Mouse (Mus musculus): ENCODE measurements around the gene Prkag3. TPM values are rescaled to one million over a fixed set of nuclear protein-coding genes. Genes with fewer than 3 reads are reported as not detected.
A peak's percentile ranks its signal among the peaks of the same experiment; 100 is the strongest.

Prkag3 gene
- polyA plus RNA-seq, 1 experiment from 2014 or later: not detected

- no peaks in the 10 kb centered on the region; the same call in 1 of the 2 replicates for H3K9me3 ChIP-seq (ENCODE audit: control insufficient read depth, low read length)
- DNase-seq (ENCODE audit: low spot score) (no peak), ATAC-seq (replicated peaks; ENCODE audit: low FRiP score) (no peak; the same call in 1 of the 2 replicates)
- 6% methylated on average over 7 of the region's 7 CpGs for WGBS
- no peak overlapping the region for H3K4me2 ChIP-seq
- H3K9ac ChIP-seq (ENCODE audit: low read depth, low read length): no peak overlapping the region
- no peaks in the 10 kb centered on the region for H3K36me3 ChIP-seq (ENCODE audit: control insufficient read depth, insufficient read depth, low read length)
- H3K27ac ChIP-seq (ENCODE audit: low read depth, low read length): no peak overlapping the region
- peaks cover 5% of the 10 kb centered on the region; the same call in 1 of the 2 replicates for H3K4me1 ChIP-seq (replicated peaks; ENCODE audit: control insufficient read depth, insufficient read depth, low read length)
- H3K27me3 ChIP-seq (replicated peaks; ENCODE audit: control insufficient read depth, insufficient read depth, low read length): peaks cover 96% of the 10 kb centered on the region
- no peak overlapping the region for H3K4me3 ChIP-seq (ENCODE audit: low read depth, low read length)
Measured at GRCm38 (mm10) chr1:74787846-74788245, 38.8 kb upstream of the Prkag3 start.

GRCm38 (mm10) chr1:74784041-74784759, 35.2 kb upstream of the Prkag3 start:
- no peak for ATAC-seq (replicated peaks; ENCODE audit: low FRiP score)
- H3K4me1 ChIP-seq (replicated peaks; ENCODE audit: control insufficient read depth, insufficient read depth, low read length): 0 out of 2 replicates have a peak, but pooled peaks cover 2% of the 10 kb centered on the region
- peak overlapping the region; percentile 44 for H3K4me3 ChIP-seq (ENCODE audit: low read depth, low read length)
- peaks cover 89% of the 10 kb centered on the region for H3K27me3 ChIP-seq (replicated peaks; ENCODE audit: control insufficient read depth, insufficient read depth, low read length)
- DNase-seq (ENCODE audit: low spot score): no peak
- H3K27ac ChIP-seq (ENCODE audit: low read depth, low read length): no peak overlapping the region
- H3K9me3 ChIP-seq (ENCODE audit: control insufficient read depth, low read length): no peaks in the 10 kb centered on the region; the same call in 1 of the 2 replicates
- H3K9ac ChIP-seq (ENCODE audit: low read depth, low read length): no peak overlapping the region
- H3K36me3 ChIP-seq (ENCODE audit: control insufficient read depth, insufficient read depth, low read length): no peaks in the 10 kb centered on the region
- under 1% methylated on average over 67 of the region's 67 CpGs for WGBS
- peak overlapping the region; percentile 65 for H3K4me2 ChIP-seq

DNA sequence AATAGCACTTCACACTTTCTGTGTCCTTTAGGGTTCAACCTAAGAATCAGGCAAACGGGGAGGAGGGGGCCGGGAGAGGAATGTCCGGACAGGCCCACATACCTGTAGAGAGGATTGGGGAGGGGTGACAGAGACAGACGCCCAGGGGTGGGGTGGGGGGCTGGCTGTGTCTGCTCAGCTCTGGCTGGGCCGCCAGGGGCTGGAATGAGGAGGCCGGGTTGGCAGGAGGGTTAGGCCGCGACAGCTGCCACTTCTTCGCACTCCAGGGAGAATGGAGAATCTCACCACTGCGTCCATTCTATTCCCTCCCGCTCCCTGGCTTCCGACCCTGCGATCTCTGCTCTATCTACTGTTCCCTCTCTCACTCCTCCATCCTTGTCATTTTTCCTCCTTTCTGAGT, 34.5 kb upstream of the Prkag3 start:
- ATAC-seq (replicated peaks; ENCODE audit: low FRiP score) (no peak), DNase-seq (ENCODE audit: low spot score) (no peak)
- Histone ChIP-seq H3K27me3 (replicated peaks; ENCODE audit: control insufficient read depth, insufficient read depth, low read length) (peaks cover 87% of the 10 kb centered on the region), H3K36me3 (ENCODE audit: control insufficient read depth, insufficient read depth, low read length) (no peaks in the 10 kb centered on the region), H3K27ac (ENCODE audit: low read depth, low read length) (no peak overlapping the region), H3K4me1 (replicated peaks; ENCODE audit: control insufficient read depth, insufficient read depth, low read length) (0 out of 2 replicates have a peak, but pooled peaks cover 2% of the 10 kb centered on the region), H3K4me3 (ENCODE audit: low read depth, low read length) (peak overlapping the region; percentile 44), H3K9ac (ENCODE audit: low read depth, low read length) (no peak overlapping the region), H3K4me2 (peak overlapping the region; percentile 65), H3K9me3 (ENCODE audit: control insufficient read depth, low read length) (no peaks in the 10 kb centered on the region; the same call in 1 of the 2 replicates)
- 2% methylated on average over 12 of the region's 13 CpGs for WGBS

DNA sequence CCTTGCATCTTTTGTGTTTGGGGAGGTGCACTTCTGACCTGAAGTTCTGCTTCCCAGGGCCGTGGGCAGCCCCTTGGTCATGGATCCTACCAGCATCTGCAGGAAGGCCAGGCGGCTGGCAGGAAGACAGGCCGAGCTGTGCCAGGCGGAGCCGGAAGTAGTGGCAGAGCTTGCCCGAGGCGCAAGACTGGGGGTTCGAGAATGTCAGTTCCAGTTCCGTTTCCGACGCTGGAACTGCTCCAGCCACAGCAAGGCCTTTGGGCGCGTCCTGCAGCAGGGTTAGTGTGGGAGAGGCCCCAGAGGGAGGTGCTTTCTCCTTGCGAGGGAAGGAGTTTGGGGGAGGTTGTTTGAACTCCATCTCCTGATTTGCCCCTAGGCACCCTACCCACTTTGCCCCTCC, 33.0 kb upstream of the Prkag3 start:
- Histone ChIP-seq H3K27ac (ENCODE audit: low read depth, low read length) (no peak overlapping the region), H3K27me3 (replicated peaks; ENCODE audit: control insufficient read depth, insufficient read depth, low read length) (peaks cover 86% of the 10 kb centered on the region), H3K36me3 (ENCODE audit: control insufficient read depth, insufficient read depth, low read length) (no peaks in the 10 kb centered on the region), H3K9me3 (ENCODE audit: control insufficient read depth, low read length) (no peaks in the 10 kb centered on the region; the same call in 1 of the 2 replicates), H3K4me1 (replicated peaks; ENCODE audit: control insufficient read depth, insufficient read depth, low read length) (0 out of 2 replicates have a peak, but pooled peaks cover 2% of the 10 kb centered on the region), H3K4me2 (no peak overlapping the region), H3K4me3 (ENCODE audit: low read depth, low read length) (no peak overlapping the region), H3K9ac (ENCODE audit: low read depth, low read length) (no peak overlapping the region)
- WGBS: 14% methylated on average over 14 of the region's 14 CpGs
- no peak for DNase-seq (ENCODE audit: low spot score)
- ATAC-seq (replicated peaks; ENCODE audit: low FRiP score): no peak

- H3K4me2 ChIP-seq: no peak overlapping the region
- no peak for ATAC-seq (replicated peaks; ENCODE audit: low FRiP score)
- WGBS: 13% methylated on average over 3 of the region's 3 CpGs
- no peaks in the 10 kb centered on the region for H3K36me3 ChIP-seq (ENCODE audit: control insufficient read depth, insufficient read depth, low read length)
- H3K4me1 ChIP-seq (replicated peaks; ENCODE audit: control insufficient read depth, insufficient read depth, low read length): 0 out of 2 replicates have a peak, but pooled peaks cover under 1% of the 10 kb centered on the region
- H3K4me3 ChIP-seq (ENCODE audit: low read depth, low read length): no peak overlapping the region
- H3K27me3 ChIP-seq (replicated peaks; ENCODE audit: control insufficient read depth, insufficient read depth, low read length): peaks cover 89% of the 10 kb centered on the region
- H3K27ac ChIP-seq (ENCODE audit: low read depth, low read length): no peak overlapping the region
- H3K9ac ChIP-seq (ENCODE audit: low read depth, low read length): no peak overlapping the region
- H3K9me3 ChIP-seq (ENCODE audit: control insufficient read depth, low read length): no peaks in the 10 kb centered on the region
- DNase-seq (ENCODE audit: low spot score): no peak
Measured at GRCm38 (mm10) chr1:74778934-74779486, 30.0 kb upstream of the Prkag3 start.

GRCm38 (mm10) chr1:74775816-74776215, 26.8 kb upstream of the Prkag3 start:
- WGBS: 10% methylated on average over 5 of the region's 5 CpGs
- DNase-seq (ENCODE audit: low spot score): no peak
- Histone ChIP-seq H3K4me2 (no peak overlapping the region), H3K36me3 (ENCODE audit: control insufficient read depth, insufficient read depth, low read length) (no peaks in the 10 kb centered on the region), H3K27me3 (replicated peaks; ENCODE audit: control insufficient read depth, insufficient read depth, low read length) (peaks cover 88% of the 10 kb centered on the region), H3K4me1 (replicated peaks; ENCODE audit: control insufficient read depth, insufficient read depth, low read length) (peaks cover 11% of the 10 kb centered on the region), H3K9ac (ENCODE audit: low read depth, low read length) (no peak overlapping the region), H3K4me3 (ENCODE audit: low read depth, low read length) (no peak overlapping the region), H3K9me3 (ENCODE audit: control insufficient read depth, low read length) (no peaks in the 10 kb centered on the region), H3K27ac (ENCODE audit: low read depth, low read length) (no peak overlapping the region)
- no peak for ATAC-seq (replicated peaks; ENCODE audit: low FRiP score)

GRCm38 (mm10) chr1:74774062-74774461, 25.0 kb upstream of the Prkag3 start:
- Histone ChIP-seq H3K9ac (ENCODE audit: low read depth, low read length) (no peak overlapping the region), H3K4me3 (ENCODE audit: low read depth, low read length) (no peak overlapping the region), H3K36me3 (ENCODE audit: control insufficient read depth, insufficient read depth, low read length) (no peaks in the 10 kb centered on the region), H3K27ac (ENCODE audit: low read depth, low read length) (no peak overlapping the region), H3K9me3 (ENCODE audit: control insufficient read depth, low read length) (no peaks in the 10 kb centered on the region), H3K4me2 (no peak overlapping the region), H3K27me3 (replicated peaks; ENCODE audit: control insufficient read depth, insufficient read depth, low read length) (peaks cover 94% of the 10 kb centered on the region), H3K4me1 (replicated peaks; ENCODE audit: control insufficient read depth, insufficient read depth, low read length) (peaks cover 11% of the 10 kb centered on the region)
- DNase-seq (ENCODE audit: low spot score) (no peak), ATAC-seq (replicated peaks; ENCODE audit: low FRiP score) (no peak)
- WGBS: 31% methylated on average over 7 of the region's 7 CpGs

DNA sequence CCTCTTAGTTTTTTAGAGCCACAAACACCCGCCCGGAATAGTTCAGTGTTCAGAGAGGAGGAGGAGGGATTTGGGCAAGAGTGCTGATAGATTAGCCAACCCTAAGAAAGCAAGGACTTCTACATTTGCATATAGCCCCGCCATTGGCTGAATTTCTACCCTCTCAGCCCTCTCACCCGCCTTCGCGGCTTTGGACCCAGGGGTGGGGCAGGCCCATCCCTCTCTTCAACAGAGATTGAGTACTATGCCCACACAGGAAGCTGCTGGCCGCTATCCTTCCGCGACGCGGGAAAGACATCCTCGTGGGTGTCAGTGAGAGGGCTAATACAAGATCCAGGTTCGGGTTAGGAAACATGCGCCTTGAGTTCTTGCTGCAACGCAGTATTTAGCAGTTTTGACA, 24.1 kb upstream of the Prkag3 start:
- under 1% methylated on average over 15 of the region's 15 CpGs for WGBS

More for the DNA sequence above, 24.1 kb upstream of the Prkag3 start:
- H3K27me3 ChIP-seq (replicated peaks; ENCODE audit: control insufficient read depth, insufficient read depth, low read length): peaks cover 96% of the 10 kb centered on the region
- ATAC-seq (replicated peaks; ENCODE audit: low FRiP score) (peak; percentile 74), DNase-seq (ENCODE audit: low spot score) (peak; percentile 63)
- H3K27ac ChIP-seq (ENCODE audit: low read depth, low read length): no peak overlapping the region
- no peaks in the 10 kb centered on the region for H3K9me3 ChIP-seq (ENCODE audit: control insufficient read depth, low read length)
- H3K4me2 ChIP-seq: peak overlapping the region; percentile 65; the same call in 1 of the 2 replicates
- H3K9ac ChIP-seq (ENCODE audit: low read depth, low read length): no peak overlapping the region
- H3K4me3 ChIP-seq (ENCODE audit: low read depth, low read length): no peak overlapping the region
- peaks cover 11% of the 10 kb centered on the region for H3K4me1 ChIP-seq (replicated peaks; ENCODE audit: control insufficient read depth, insufficient read depth, low read length)
- H3K36me3 ChIP-seq (ENCODE audit: control insufficient read depth, insufficient read depth, low read length): no peaks in the 10 kb centered on the region

Measured in liver, embryonic 11.5 days (tissue).